Mouse (Mus musculus): ENCODE measurements around the gene Shisal2a.

The Shisal2a gene

DNA sequence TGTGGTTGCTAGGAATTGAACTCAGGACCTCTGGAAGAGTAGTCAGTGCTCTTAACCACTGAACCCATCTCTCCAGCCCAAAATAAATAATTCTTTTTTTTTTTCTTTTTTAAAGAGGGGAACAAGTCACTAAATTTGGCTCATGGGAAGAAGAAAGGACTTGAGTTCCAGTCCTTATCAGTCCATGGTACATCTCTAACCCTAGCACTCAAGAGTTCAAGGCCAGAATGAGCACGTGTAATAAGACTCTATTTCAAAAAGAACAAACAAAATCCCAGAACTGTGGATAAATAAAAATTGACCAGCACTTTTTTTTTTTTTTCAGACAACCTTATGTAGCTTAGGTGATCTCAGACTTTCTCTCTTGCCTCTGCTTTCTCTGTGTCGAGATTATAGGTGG, 46.4 kb downstream of the Shisal2a start:
- no peak for DNase-seq

DNA sequence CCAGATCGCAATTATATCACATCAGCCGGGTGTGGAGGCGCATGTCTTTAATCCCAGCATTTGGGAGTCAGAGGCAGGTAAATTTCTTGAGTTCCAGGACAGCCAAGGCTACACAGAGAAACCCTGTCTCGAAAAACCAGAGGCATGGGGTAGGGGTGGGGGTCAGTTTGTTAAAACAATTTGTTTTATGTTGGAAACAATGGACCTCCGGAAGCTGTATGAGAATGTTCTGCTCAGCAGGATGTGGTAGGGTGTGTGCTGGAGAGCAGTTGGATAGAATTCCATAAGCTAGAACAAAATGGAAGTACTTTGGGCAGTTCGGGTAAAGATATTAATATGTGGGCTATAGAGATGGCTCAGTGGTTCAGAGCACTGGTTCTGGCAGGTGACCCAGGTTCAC, 47.7 kb downstream of the Shisal2a start:
- no peak for DNase-seq

- DNase-seq: peak; percentile 35 to 64
Observed at GRCm38 (mm10) chr4:108332041-108332440, 51.1 kb downstream of the Shisal2a start.

- DNase-seq: no peak
Observed at GRCm38 (mm10) chr4:108329840-108330239, 53.3 kb downstream of the Shisal2a start.

- peak; percentile 96 to 98 for DNase-seq
Observed at GRCm38 (mm10) chr4:108327730-108328484, 55.2 kb downstream of the Shisal2a start, which contains the start of gene Coa7. Coa7 (plus strand) TSS chr4:108328140.

- peak in 1 of 2 experiments; percentile 15 for DNase-seq
Observed at GRCm38 (mm10) chr4:108327071-108327579, 56.0 kb downstream of the Shisal2a start.

DNA sequence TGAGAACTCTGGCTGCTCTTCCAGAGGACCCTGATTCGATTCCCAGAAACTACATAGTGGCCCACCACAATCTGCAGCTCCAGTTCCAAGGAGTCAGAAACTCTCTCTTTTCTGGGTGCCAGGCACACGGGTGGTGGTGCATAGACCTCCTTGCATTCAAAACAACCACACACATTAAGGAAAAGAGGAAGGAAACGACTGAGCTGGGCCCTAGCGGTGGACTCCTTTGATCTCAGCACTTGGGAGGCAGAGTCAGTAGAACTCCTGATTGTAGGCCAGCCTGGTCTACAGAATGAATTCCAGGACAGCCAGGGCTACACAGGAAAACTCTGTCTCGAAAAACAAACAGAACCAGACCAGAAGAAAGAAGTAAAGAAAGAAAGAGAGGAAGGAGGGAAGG, 59.6 kb downstream of the Shisal2a start:
- DNase-seq: no peak

GRCm38 (mm10) chr4:108320627-108321380, 62.3 kb downstream of the Shisal2a start:
- peak; percentile 51 to 69 for DNase-seq

DNA sequence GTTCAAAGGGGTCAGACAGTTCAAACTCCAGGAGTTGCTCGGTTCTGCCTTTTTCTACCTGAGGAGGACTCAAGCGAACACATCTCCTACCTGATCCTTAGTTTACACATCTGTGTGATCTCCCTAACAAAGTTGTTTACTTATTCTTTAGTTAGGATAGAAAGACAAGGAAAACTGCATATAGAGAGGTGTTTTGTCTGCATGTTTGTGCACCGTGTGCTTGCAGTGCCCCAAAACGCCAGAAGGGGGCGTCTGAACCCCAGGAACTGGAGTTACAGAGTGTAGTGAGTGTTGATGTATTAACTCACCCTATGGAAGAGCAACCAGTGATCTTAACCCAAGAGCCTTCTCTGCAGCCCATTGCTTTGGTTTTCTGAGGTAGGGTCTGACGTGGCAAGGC, 63.4 kb downstream of the Shisal2a start:
- no peak for DNase-seq

DNA sequence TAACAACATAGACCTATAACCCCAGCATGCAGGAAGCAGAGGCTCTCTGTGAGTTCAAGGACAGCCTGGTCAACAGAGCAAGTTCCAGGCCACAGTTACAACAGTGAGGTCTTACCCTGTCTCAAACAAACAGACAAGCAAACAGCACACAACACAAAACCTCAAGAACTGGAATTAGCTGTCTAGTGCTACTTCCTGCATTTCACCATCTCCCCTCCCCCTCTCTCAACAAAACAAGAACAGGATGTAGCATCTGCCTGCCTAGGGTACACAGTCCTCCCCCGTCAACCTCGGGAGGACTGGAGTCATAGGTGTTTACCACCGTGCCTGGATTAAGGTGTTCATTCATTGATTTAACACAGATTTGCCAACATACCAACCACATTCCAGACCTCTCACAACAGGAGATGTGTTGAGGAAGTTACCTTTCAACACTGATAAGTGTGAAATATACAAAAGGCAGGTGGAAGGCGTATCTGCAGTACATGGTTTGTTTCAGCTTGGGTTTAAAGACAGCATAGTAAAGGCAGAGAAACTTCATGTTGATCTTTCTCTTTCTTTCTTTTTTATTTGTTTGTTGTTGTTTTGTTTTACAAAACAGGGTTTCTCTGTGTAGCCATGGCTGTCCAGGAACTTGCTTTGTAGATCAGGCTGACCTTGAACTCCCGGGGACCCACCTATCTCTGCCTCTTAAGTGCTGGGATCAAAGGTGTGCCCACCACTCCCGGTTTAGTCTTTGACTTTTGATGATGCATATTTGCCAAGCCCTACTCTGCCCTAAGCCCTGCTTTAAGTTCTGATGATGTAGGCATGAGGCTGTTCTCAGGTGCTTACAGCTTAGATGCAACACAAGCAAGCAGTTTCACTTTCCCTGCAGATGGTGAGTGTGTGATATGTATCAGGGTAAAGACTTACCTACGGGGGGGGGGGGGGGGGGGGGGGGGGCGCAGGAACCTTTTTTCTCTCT, 64.2 kb downstream of the Shisal2a start:
- no peak for DNase-seq
